Mouse (Mus musculus) layer of hippocampus, adult 18-20 months (tissue): ENCODE measurements around the gene Ccdc47. TPM values are rescaled to one million over a fixed set of nuclear protein-coding genes. Genes with fewer than 3 reads are reported as not detected.
"Not testable (repeated sequence)": the region's sequence is repeated elsewhere in the genome, so short reads cannot be mapped to it uniquely, and the experiment has no call there.

Source experiments
- DNase-seq, 2 experiments: peaks; one replicate each; pipeline ENCODE4 v3.0.0; 2022; ENCODE audit warnings: low spot score in 2 of 2
- total RNA-seq, 2 experiments: library from RNA; stranded (reverse); gene quantifications; 2 replicates each; pipeline ENCODE4 v1.2.3; 2021

Gene Ccdc47
- total RNA-seq, 2 experiments from 2014 or later: 96.3 to 100 TPM

GRCm38 (mm10) chr11:106199997-106200396 lies 16.1 kb downstream of the Ccdc47 start:
- not testable (repeated sequence) for DNase-seq

- DNase-seq: no peak
Measured at GRCm38 (mm10) chr11:106198277-106198676, 17.9 kb downstream of the Ccdc47 start.

- no peak for DNase-seq
Measured at GRCm38 (mm10) chr11:106195341-106195740, 20.8 kb downstream of the Ccdc47 start.

GRCm38 (mm10) chr11:106194891-106195290 lies 21.3 kb downstream of the Ccdc47 start:
- DNase-seq: no peak

- DNase-seq: no peak
Measured at GRCm38 (mm10) chr11:106194155-106194541, 22.0 kb downstream of the Ccdc47 start.

GRCm38 (mm10) chr11:106193371-106194154 lies 22.6 kb downstream of the Ccdc47 start:
- peak; percentile 95 to 97 for DNase-seq

- DNase-seq: no peak
Measured at GRCm38 (mm10) chr11:106192657-106193370, 23.3 kb downstream of the Ccdc47 start.

- DNase-seq: no peak
Measured at GRCm38 (mm10) chr11:106192241-106192640, 23.9 kb downstream of the Ccdc47 start.

GRCm38 (mm10) chr11:106191716-106192115 lies 24.4 kb downstream of the Ccdc47 start:
- DNase-seq: no peak

GRCm38 (mm10) chr11:106187326-106187725 lies 28.8 kb downstream of the Ccdc47 start:
- DNase-seq: no peak

GRCm38 (mm10) chr11:106180449-106180801 lies 35.7 kb downstream of the Ccdc47 start:
- DNase-seq: no peak

- DNase-seq: peak; percentile 52 to 73
Measured at GRCm38 (mm10) chr11:106179711-106180448, 36.3 kb downstream of the Ccdc47 start.

GRCm38 (mm10) chr11:106178036-106178782 lies 37.9 kb downstream of the Ccdc47 start:
- no peak for DNase-seq

GRCm38 (mm10) chr11:106176372-106176771 lies 39.8 kb downstream of the Ccdc47 start:
- no peak for DNase-seq

- DNase-seq: no peak
Measured at GRCm38 (mm10) chr11:106175081-106175480, 41.1 kb downstream of the Ccdc47 start.

GRCm38 (mm10) chr11:106174372-106174771 lies 41.8 kb downstream of the Ccdc47 start:
- DNase-seq: no peak

- no peak for DNase-seq
Measured at GRCm38 (mm10) chr11:106173228-106173627, 42.9 kb downstream of the Ccdc47 start.

GRCm38 (mm10) chr11:106170807-106171206 lies 45.3 kb downstream of the Ccdc47 start:
- no peak for DNase-seq

GRCm38 (mm10) chr11:106167435-106167834 lies 48.7 kb downstream of the Ccdc47 start:
- DNase-seq: no peak

- no peak for DNase-seq
Measured at GRCm38 (mm10) chr11:106164601-106165180, 51.5 kb downstream of the Ccdc47 start.

- DNase-seq: no peak
Measured at GRCm38 (mm10) chr11:106163546-106163945, 52.6 kb downstream of the Ccdc47 start.
